Mouse (Mus musculus) testis, adult 2 months (tissue): ENCODE measurements around the gene Slc22a20.

ENCODE experiments used
- CTCF ChIP-seq: fragments of 200-500 bp; IDR thresholded peaks from 2 replicates; pipeline ENCODE4 v1.5.1; 2012; ENCODE audit warnings: low read depth, mild to moderate bottlenecking, inconsistent platforms, low read length, moderate library complexity; ENCODE audit not compliant: control insufficient read depth, insufficient read depth, insufficient replicate concordance
- POLR2A ChIP-seq: fragments of 200-500 bp; IDR thresholded peaks from 2 replicates; pipeline ENCODE4 v1.6.1; 2012; ENCODE audit warnings: low read depth, mild to moderate bottlenecking, inconsistent platforms, low read length, moderate library complexity; ENCODE audit not compliant: control insufficient read depth

GRCm38 (mm10) chr19:5955704-5956670 is 30.0 kb downstream of the Slc22a20 start:
- TF ChIP-seq POLR2A: no peak
- no peak for TF ChIP-seq CTCF
